Mouse (Mus musculus) hindbrain, embryonic 15.5 days (tissue): ENCODE data around the gene 4931400O07Rik. TPM values are rescaled to one million over a fixed set of nuclear protein-coding genes. Genes with fewer than 3 reads are reported as not detected.

Source experiments
- ATAC-seq: fragments of 200-750 bp; cut with Nextera tagmentation; 2 replicates; pipeline ENCODE4 v1.8.0; 2017; ENCODE audit warnings: low read depth, moderate number of reproducible peaks, moderate TSS enrichment; ENCODE audit not compliant: low FRiP score
- H3K27ac ChIP-seq: fragments of 300-500 bp; sonication (generic); replicated peaks from 2 replicates; pipeline ENCODE4 v1.5.1; 2015; ENCODE audit warnings: mild to moderate bottlenecking, inconsistent platforms
- H3K27me3 ChIP-seq: fragments of 300-500 bp; sonication (generic); 2 replicates; pipeline ENCODE4 v1.6.1; 2015; ENCODE audit warnings: control low read depth, inconsistent platforms
- H3K36me3 ChIP-seq: fragments of 300-500 bp; sonication (generic); 2 replicates; pipeline ENCODE4 v1.6.1; 2015; ENCODE audit warnings: control low read depth, inconsistent platforms
- H3K4me1 ChIP-seq: fragments of 300-500 bp; sonication (generic); replicated peaks from 2 replicates; pipeline ENCODE4 v1.6.1; 2015; ENCODE audit warnings: control low read depth, inconsistent platforms
- H3K4me2 ChIP-seq: fragments of 300-500 bp; sonication (generic); 2 replicates; pipeline ENCODE4 v1.6.1; 2015; ENCODE audit warnings: moderate library complexity, mild to moderate bottlenecking, inconsistent platforms
- H3K4me3 ChIP-seq: fragments of 300-500 bp; sonication (generic); 2 replicates; pipeline ENCODE4 v1.5.1; 2015; ENCODE audit warnings: mild to moderate bottlenecking, inconsistent platforms
- H3K9ac ChIP-seq: fragments of 300-500 bp; sonication (generic); 2 replicates; pipeline ENCODE4 v1.6.1; 2015; ENCODE audit warnings: inconsistent platforms
- H3K9me3 ChIP-seq: fragments of 300-500 bp; sonication (generic); 2 replicates; pipeline ENCODE4 v1.6.1; 2016; ENCODE audit warnings: control low read depth, inconsistent platforms
- WGBS: fragments of 180-500 bp; shearing (Covaris S2); methylation state at CpG from one replicate; pipeline ENCODE4 v1.1.7; 2015; 5-methylcytosine and 5-hydroxymethylcytosine counted together
- polyA plus RNA-seq: library from polyadenylated mRNA; unstranded; fragments of >200 nt; fragmentation: Nextera tagmentation; extraction: Ambion mirVana; gene quantifications from 2 replicates; pipeline ENCODE4 v1.2.1, GENCODE M21; 2015

The 4931400O07Rik gene
- not detected in 2 replicates for polyA plus RNA-seq

DNA sequence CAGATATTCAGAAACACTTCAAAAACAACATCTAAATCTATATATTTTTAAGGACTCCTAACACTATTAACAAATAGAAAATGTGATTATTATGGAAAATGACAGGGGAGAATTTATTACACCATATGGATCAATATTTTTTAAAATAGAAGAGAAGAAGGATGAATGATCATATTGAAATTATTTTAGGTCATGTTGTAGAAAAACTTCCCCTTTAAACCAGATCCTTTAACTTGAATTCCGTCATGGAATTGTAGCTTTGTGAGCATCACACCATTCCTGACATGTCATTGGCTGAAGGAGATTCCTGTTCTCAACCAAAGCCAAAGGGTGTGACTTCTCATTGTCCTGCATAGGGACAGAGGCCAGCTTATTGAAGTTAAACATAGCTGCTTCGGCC, at the start of gene 4931400O07Rik:
Gene 4931400O07Rik (plus strand): TSS at position 301 of the 400 bp plus-strand sequence.
- Histone ChIP-seq H3K27me3 (no peaks in the 10 kb centered on the region), H3K9me3 (no peaks in the 10 kb centered on the region)
- WGBS = 89% methylated on average over 2 of the region's 2 CpGs

More for the DNA sequence above, at the start of gene 4931400O07Rik:
- Histone ChIP-seq H3K36me3 (no peaks in the 10 kb centered on the region), H3K27ac (no peak within 1 kb of the TSS), H3K4me1 (no peaks in the 10 kb centered on the region), H3K4me2 (no peak within 1 kb of the TSS), H3K4me3 (no peak within 1 kb of the TSS), H3K9ac (no peak within 1 kb of the TSS)
- no peak for ATAC-seq

Other genes starting within 250 kb of the 4931400O07Rik start
- gene 4933402E13Rik, start 184.5 kb upstream of the 4931400O07Rik start, polyA plus RNA-seq = not detected in 2 replicates